Mouse (Mus musculus) liver, adult 2 months (tissue): Measurements from ENCODE around the gene Cd164l2.

ENCODE experiments used
- CTCF ChIP-seq: fragments of 200-500 bp; IDR thresholded peaks from 2 replicates; pipeline ENCODE4 v1.5.1; 2011; ENCODE audit warnings: low read depth, low read length, control low read depth
- POLR2A ChIP-seq: fragments of 200-500 bp; IDR thresholded peaks from 2 replicates; pipeline ENCODE4 v1.6.1; 2011; ENCODE audit warnings: low read length, control low read depth; ENCODE audit not compliant: insufficient read depth; ENCODE audit errors: extremely low read depth

GRCm38 (mm10) chr4:133199743-133200142, 12.2 kb upstream of the Cd164l2 start:
- TF ChIP-seq POLR2A (no peak), CTCF (no peak)
